In genomic region chr6:113748351-113748750, GRCm38 (mm10) we compare ENCODE assay signal across 9 mouse cellular contexts. TPM values are rescaled to one million over a fixed set of nuclear protein-coding genes. Genes with fewer than 3 reads are reported as not detected.
DNase-seq lines count a peak whose midpoint lies in the region; ATAC-seq and TF ChIP-seq lines count a peak whose summit lies in the region.
"Had no signal": no experiment of that assay in that cellular context is flagged by ENCODE, and none has a peak within 500 bp of the region (broad histone marks: within the 10 kb centered on the region; RNA-seq: fewer than 3 reads in every experiment).

No protein-coding gene starts in this region.

- H3K4me1 ChIP-seq in kidney, postnatal 0 days (replicated peaks; ENCODE audit: insufficient read depth, low read length), result no peaks in the 10 kb centered on the region
- H3K4me1 ChIP-seq in liver, postnatal 0 days (ENCODE audit: insufficient read depth), result no peaks in the 10 kb centered on the region

- H3K9me3 ChIP-seq in kidney, postnatal 0 days (replicated peaks; ENCODE audit: low read length), result no peaks in the 10 kb centered on the region
- no peaks in the 10 kb centered on the region for H3K9me3 ChIP-seq in liver, postnatal 0 days (ENCODE audit: low read length)
- H3K9me3 ChIP-seq: megakaryocyte, embryonic 14.5 days had no signal

- TF ChIP-seq CTCF in kidney, postnatal 0 days (IDR thresholded peaks at IDR 0.05; ENCODE audit: low read depth), result no peak
- no peak for TF ChIP-seq CTCF in liver, postnatal 0 days (IDR thresholded peaks at IDR 0.05; ENCODE audit: low read depth)

- DNase-seq in kidney, postnatal 0 days (ENCODE audit: low spot score), result no peak
- DNase-seq in kidney, adult 9 months, result no peak
- peak; percentile 76 for DNase-seq in R1 (ENCODE audit: low read depth, low spot score)
- peak; percentile 23 for DNase-seq in embryo, embryonic 11 days
- no peak for DNase-seq in liver, postnatal 0 days
- no peak for DNase-seq in layer of hippocampus, adult 8-10 months (ENCODE audit: low spot score in 2 of 2)
- DNase-seq in layer of hippocampus, adult 18-20 months (ENCODE audit: low spot score in 2 of 2), result no peak
- DNase-seq: kidney, postnatal 36 days had no signal

- ATAC-seq in kidney, postnatal 0 days (replicated peaks; ENCODE audit: low FRiP score, low read depth), result no peak
- ATAC-seq in liver, postnatal 0 days, result no peak

- no peak for TF ChIP-seq EP300 in liver, postnatal 0 days (IDR thresholded peaks at IDR 0.05; ENCODE audit: low read depth)

- H3K4me3 ChIP-seq in kidney, postnatal 0 days (replicated peaks; ENCODE audit: low read depth, low read length), result no peak overlapping the region
- no peak overlapping the region for H3K4me3 ChIP-seq in liver, postnatal 0 days (ENCODE audit: low read depth, low read length)
- H3K4me3 ChIP-seq: megakaryocyte, embryonic 14.5 days had no signal

- no peaks in the 10 kb centered on the region for H3K36me3 ChIP-seq in kidney, postnatal 0 days (ENCODE audit: insufficient read depth, low read length)
- no peaks in the 10 kb centered on the region for H3K36me3 ChIP-seq in liver, postnatal 0 days (replicated peaks; ENCODE audit: insufficient read depth, low read length)

- no peak overlapping the region for H3K9ac ChIP-seq in kidney, postnatal 0 days (ENCODE audit: low read depth, low read length)
- no peak overlapping the region for H3K9ac ChIP-seq in liver, postnatal 0 days (replicated peaks)

- WGBS in kidney, postnatal 0 days, result 36% methylated on average over 26 of the region's 26 CpGs
- 29% methylated on average over 26 of the region's 26 CpGs for WGBS in liver, postnatal 0 days (ENCODE audit: insufficient replicate concordance)

- no peaks in the 10 kb centered on the region for H3K27me3 ChIP-seq in kidney, postnatal 0 days (ENCODE audit: insufficient read depth, low read length)
- H3K27me3 ChIP-seq in liver, postnatal 0 days (ENCODE audit: insufficient read depth, low read length), result peaks cover 6% of the 10 kb centered on the region; the same call in 1 of the 2 replicates

- peak overlapping the region; percentile 31; the same call in 1 of the 2 replicates for H3K4me2 ChIP-seq in kidney, postnatal 0 days (ENCODE audit: low read length)
- peak overlapping the region; percentile 18; the same call in 1 of the 2 replicates for H3K4me2 ChIP-seq in liver, postnatal 0 days (ENCODE audit: low read depth, low read length)

- H3K27ac ChIP-seq in kidney, postnatal 0 days, result no peak overlapping the region
- H3K27ac ChIP-seq in liver, postnatal 0 days (ENCODE audit: low read depth), result peak overlapping the region; percentile 29; the same call in 1 of the 2 replicates

RNA-seq across cellular contexts. Expression of gene Sec13, which starts 7.8 kb away (rescaled TPM):
- 216 and 238 TPM in 2 replicates for polyA plus RNA-seq in kidney, postnatal 0 days (2015; fragmentation: Nextera tagmentation; extraction: Ambion mirVana)
- polyA plus RNA-seq in liver, postnatal 0 days (2015; fragmentation: Nextera tagmentation; extraction: Ambion mirVana), result 102 and 110 TPM in 2 replicates
- 10 to 100 TPM; 67.9 to 80.9 (median 77.0) TPM for total RNA-seq in layer of hippocampus, adult 8-10 months (2022)
- 10 to 100 TPM; 73.3 to 75.9 TPM for total RNA-seq in layer of hippocampus, adult 18-20 months (2021)

RNA-seq across cellular contexts. Expression of gene Ghrl, which starts 28.7 kb away (rescaled TPM):
- polyA plus RNA-seq in kidney, postnatal 0 days (2015; fragmentation: Nextera tagmentation; extraction: Ambion mirVana), result not detected in 2 replicates
- 0.70 TPM in 1 of 2 replicates, not detected in the other for polyA plus RNA-seq in liver, postnatal 0 days (2015; fragmentation: Nextera tagmentation; extraction: Ambion mirVana)
- not detected for total RNA-seq in layer of hippocampus, adult 8-10 months (2022)
- not detected for total RNA-seq in layer of hippocampus, adult 18-20 months (2021)

RNA-seq across cellular contexts. Expression of gene Tatdn2, which starts 51.5 kb away (rescaled TPM):
- polyA plus RNA-seq in kidney, postnatal 0 days (2015; fragmentation: Nextera tagmentation; extraction: Ambion mirVana), result 0.78 and 0.95 TPM in 2 replicates
- 0.62 and 0.83 TPM in 2 replicates for polyA plus RNA-seq in liver, postnatal 0 days (2015; fragmentation: Nextera tagmentation; extraction: Ambion mirVana)
- 10 to 100 TPM; 63.5 to 73.0 (median 68.1) TPM for total RNA-seq in layer of hippocampus, adult 8-10 months (2022)
- total RNA-seq in layer of hippocampus, adult 18-20 months (2021), result 10 to 100 TPM; 54.4 to 60.9 TPM

Comparison
In these comparisons a context has a peak if more than half of its experiments do, and no peak if none do; other contexts are left out.
1. DNase-seq: peak in R1 (single experiment) and embryo, embryonic 11 days (single experiment); none in kidney, postnatal 0 days (single experiment), kidney, adult 9 months (single experiment), liver, postnatal 0 days (single experiment), layer of hippocampus, adult 8-10 months (0 of 2) and layer of hippocampus, adult 18-20 months (0 of 2).